Mouse (Mus musculus) embryonic fibroblast, embryonic 13.5 days (primary cell): ENCODE measurements around the gene Rhd. TPM values are rescaled to one million over a fixed set of nuclear protein-coding genes. Genes with fewer than 3 reads are reported as not detected.
"Not testable (repeated sequence)": the region's sequence is repeated elsewhere in the genome, so short reads cannot be mapped to it uniquely, and the experiment has no call there.

Experiments
- H3K27ac ChIP-seq: 2 replicates; pipeline ENCODE4 v1.5.1; 2012; ENCODE audit warnings: low read length, control low read depth, inconsistent platforms; ENCODE audit not compliant: insufficient read depth
- H3K4me1 ChIP-seq: 2 replicates; pipeline ENCODE4 v1.6.1; 2011; ENCODE audit warnings: low read length; ENCODE audit not compliant: control insufficient read depth, insufficient read depth
- H3K4me3 ChIP-seq: 2 replicates; pipeline ENCODE4 v1.5.1; 2011; ENCODE audit warnings: mild to moderate bottlenecking, control low read depth, low read length; ENCODE audit not compliant: insufficient read depth
- CTCF ChIP-seq: IDR thresholded peaks from 2 replicates; pipeline ENCODE4 v1.5.1; 2011; ENCODE audit warnings: mild to moderate bottlenecking, control low read depth, low read length, moderate library complexity, borderline replicate concordance; ENCODE audit not compliant: insufficient read depth
- POLR2A ChIP-seq: IDR thresholded peaks from 2 replicates; pipeline ENCODE4 v1.6.1; 2011; ENCODE audit warnings: low read depth, mild to moderate bottlenecking, control low read depth, low read length, moderate library complexity
- polyA plus RNA-seq: library from polyadenylated mRNA; stranded (reverse); fragments of >200 nt; gene quantifications from 2 replicates; pipeline ENCODE4 v1.2.4, GENCODE M21; 2011; ENCODE audit warnings: low read depth; ENCODE audit not compliant: missing spikeins, insufficient read length

Gene Rhd
- 0.51 and 0.72 TPM in 2 replicates for polyA plus RNA-seq

DNA sequence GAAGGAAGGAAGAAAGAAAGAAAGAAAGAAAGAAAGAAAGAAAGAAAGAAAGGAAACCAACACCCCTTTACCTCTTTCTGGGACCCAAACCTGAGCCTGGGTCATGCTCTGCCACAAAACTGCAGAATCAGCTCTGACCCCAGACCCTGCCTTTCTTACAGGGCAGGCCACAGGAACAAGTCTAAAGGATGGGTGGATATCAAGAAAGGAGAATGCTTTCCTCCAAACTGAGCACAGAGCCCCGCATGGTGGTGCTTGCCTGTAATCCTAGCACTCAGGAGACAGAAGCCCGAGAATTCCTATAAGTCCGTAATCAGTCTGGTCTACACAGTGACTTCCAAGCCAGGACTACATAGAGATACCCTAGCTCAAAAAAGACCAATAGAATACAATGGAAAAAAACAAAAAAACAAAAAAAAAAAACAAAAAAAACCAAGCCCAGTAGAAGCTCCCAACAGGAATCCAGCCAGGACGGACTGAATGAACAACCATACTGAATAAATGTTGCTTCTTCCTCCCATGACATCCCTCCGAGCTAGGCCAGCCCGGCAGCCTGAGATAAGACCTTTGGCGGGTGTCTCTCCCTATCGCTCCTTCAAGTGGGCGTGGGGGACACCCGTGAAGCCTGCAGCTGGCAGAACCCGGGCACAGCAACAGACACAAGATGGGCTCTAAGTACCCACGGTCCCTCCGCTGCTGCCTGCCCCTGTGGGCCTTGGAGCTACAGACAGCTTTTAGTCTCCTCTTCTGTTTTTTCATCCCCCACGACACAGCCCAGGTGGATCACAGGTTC is at the start of gene Rhd:
Gene Rhd (plus strand): TSS at position 600 of the 793 bp plus-strand sequence.
- TF ChIP-seq POLR2A (no peak), CTCF (no peak)
- no peaks in the 10 kb centered on the region for H3K4me1 ChIP-seq
- H3K4me3 ChIP-seq: no peak within 1 kb of the TSS
- H3K27ac ChIP-seq: no peak within 1 kb of the TSS

DNA sequence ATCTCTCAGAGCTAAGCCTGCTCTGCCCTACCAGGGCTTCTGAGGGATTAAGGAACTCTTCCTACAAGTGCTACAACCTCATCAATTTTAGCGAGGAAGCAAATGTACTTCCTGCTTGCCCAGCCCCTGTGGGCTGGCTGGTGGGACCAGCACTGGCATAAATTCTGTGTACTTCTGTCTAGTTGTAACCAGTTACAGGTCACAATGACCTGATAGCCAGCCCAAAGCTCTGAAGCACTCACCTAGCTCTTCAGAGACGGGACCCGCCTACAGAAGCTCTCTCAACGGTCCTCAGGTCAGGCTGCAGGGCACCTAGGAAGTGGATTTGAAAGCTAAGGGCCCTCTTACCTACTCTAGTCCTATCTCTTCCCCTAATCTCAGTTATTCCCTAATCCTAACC is 46.6 kb upstream of the Rhd start:
- Histone ChIP-seq H3K4me3 (no peak overlapping the region), H3K27ac (no peak overlapping the region), H3K4me1 (no peaks in the 10 kb centered on the region)
- TF ChIP-seq CTCF: no peak
- TF ChIP-seq POLR2A: no peak

DNA sequence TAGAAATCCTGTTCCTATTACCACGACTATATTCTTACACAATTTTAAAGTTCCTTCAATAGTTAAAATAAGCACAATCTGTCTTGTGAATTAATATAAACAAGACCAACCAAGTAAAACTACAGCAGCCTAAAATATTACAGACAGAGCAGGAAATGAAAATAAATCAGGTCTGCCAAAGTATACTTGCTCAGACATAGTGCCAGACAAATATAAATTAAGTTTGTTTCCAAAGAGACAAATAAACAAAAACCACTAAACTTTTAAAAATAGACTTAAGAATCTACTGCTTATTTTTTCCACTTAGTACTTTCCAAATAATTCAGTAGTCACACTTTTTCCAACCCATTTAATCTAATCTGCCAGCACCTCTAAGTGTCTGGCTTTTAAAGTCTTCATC is 43.3 kb upstream of the Rhd start:
- H3K4me3 ChIP-seq: no peak overlapping the region
- TF ChIP-seq CTCF: no peak
- no peak for TF ChIP-seq POLR2A
- no peak overlapping the region for H3K27ac ChIP-seq
- 0 out of 2 replicates have a peak, but pooled peaks cover 2% of the 10 kb centered on the region for H3K4me1 ChIP-seq

GRCm38 (mm10) chr4:134823560-134823959 is 40.8 kb upstream of the Rhd start:
- Histone ChIP-seq H3K4me1 (0 out of 2 replicates have a peak, but pooled peaks cover 2% of the 10 kb centered on the region), H3K4me3 (no peak overlapping the region), H3K27ac (no peak overlapping the region)
- TF ChIP-seq CTCF (no peak), POLR2A (no peak)

DNA sequence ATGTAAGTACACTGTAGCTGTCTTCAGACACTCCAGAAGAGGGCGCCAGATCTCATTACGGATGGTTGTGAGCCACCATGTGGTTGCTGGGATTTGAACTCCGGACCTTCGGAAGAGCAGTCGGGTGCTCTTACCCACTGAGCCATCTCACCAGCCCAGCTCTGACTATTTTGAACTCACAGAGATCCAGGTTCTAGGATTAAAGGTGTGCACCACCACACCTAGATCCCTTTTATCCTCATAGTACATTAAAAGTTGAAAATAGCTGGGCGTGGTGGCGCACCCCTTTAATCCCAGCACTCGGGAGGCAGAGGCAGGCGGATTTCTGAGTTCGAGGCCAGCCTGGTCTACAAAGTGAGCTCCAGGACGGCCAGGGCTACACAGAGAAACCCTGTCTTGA is 38.5 kb upstream of the Rhd start:
- not testable (repeated sequence) for H3K27ac ChIP-seq, H3K4me1 ChIP-seq, H3K4me3 ChIP-seq

DNA sequence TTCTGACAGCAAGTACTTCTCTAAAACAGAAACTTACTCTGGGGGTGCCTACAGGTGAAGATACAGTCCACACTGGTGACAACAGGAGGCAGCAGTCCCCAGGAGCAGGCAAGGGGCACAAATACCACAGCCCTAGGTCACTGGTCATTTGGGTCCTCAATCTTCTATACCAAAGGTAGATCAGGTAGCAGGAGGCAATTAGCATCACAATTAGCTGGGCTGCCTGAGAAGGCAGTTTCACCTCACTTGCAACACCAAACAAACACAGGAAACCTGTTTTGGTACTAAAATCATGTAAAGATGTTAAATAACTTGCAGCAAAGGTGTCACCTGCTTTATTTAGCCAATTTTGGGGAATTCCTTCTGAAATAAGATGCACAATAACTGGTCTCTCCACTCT is 38.0 kb upstream of the Rhd start:
- 0 out of 2 replicates have a peak, but pooled peaks cover 2% of the 10 kb centered on the region for H3K4me1 ChIP-seq
- TF ChIP-seq POLR2A (no peak), CTCF (no peak)
- no peak overlapping the region for H3K27ac ChIP-seq
- H3K4me3 ChIP-seq: no peak overlapping the region

- H3K4me3 ChIP-seq: no peak overlapping the region
- TF ChIP-seq POLR2A (no peak), CTCF (no peak)
- H3K27ac ChIP-seq: no peak overlapping the region
- 0 out of 2 replicates have a peak, but pooled peaks cover 2% of the 10 kb centered on the region for H3K4me1 ChIP-seq
Observed at GRCm38 (mm10) chr4:134827806-134828205, 36.5 kb upstream of the Rhd start.

DNA sequence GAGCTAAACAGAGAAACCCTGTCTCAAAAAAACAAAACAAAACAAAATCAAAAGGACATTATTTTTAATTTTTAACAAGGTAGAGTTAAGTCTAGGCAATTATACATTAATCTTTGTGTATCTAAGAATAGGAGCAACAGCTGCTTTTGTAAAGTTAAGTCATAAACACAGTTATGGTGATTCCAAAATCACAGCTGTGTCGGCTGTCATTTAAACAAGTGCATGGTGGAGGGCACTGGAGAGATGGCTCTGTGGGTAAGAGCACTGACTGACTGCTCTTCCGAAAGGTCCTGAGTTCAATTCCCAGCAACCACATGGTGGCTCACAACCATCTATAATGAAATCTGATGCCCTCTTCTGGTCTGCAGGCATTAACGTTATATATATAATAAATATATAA is 32.4 kb upstream of the Rhd start:
- TF ChIP-seq CTCF: no peak
- TF ChIP-seq POLR2A: no peak
- Histone ChIP-seq H3K4me3 (no peak overlapping the region), H3K27ac (no peak overlapping the region), H3K4me1 (0 out of 2 replicates have a peak, but pooled peaks cover 2% of the 10 kb centered on the region)

- H3K4me1 ChIP-seq: peaks cover 6% of the 10 kb centered on the region; the same call in 1 of the 2 replicates
- TF ChIP-seq CTCF (no peak), POLR2A (no peak)
- H3K27ac ChIP-seq: no peak overlapping the region
- H3K4me3 ChIP-seq: no peak overlapping the region
Observed at GRCm38 (mm10) chr4:134835486-134835885, 28.9 kb upstream of the Rhd start.

GRCm38 (mm10) chr4:134838221-134838620 is 26.1 kb upstream of the Rhd start:
- H3K4me1 ChIP-seq: peaks cover 6% of the 10 kb centered on the region; the same call in 1 of the 2 replicates
- H3K27ac ChIP-seq: peak overlapping the region; percentile 68; the same call in 1 of the 2 replicates
- no peak overlapping the region for H3K4me3 ChIP-seq
- TF ChIP-seq POLR2A (no peak), CTCF (no peak)

DNA sequence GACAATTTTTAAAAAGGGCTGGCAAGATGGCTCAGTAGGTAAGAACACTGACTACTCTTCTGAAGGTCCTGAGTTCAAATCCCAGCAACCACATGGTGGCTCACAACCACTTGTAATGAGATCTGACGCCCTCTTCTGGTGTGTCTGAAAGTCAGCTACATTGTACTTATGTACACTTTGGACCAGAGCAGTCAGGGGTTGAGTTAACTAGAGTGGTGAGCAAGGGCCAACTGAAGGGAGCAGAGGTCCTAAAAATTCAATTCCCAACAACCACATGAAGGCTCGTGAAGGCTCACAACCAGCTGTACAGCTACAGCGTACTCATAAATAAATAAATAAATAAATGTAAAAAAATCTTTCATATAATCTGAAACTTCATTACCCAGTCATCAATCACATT is 25.6 kb upstream of the Rhd start:
- H3K4me3 ChIP-seq, H3K4me1 ChIP-seq, H3K27ac ChIP-seq: not testable (repeated sequence)
